Mouse (Mus musculus): ENCODE data around the gene 1700034J05Rik. TPM values are rescaled to one million over a fixed set of nuclear protein-coding genes. Genes with fewer than 3 reads are reported as not detected.

Gene 1700034J05Rik
- polyA plus RNA-seq, 1 experiment from 2014 or later = 0.21 TPM

- WGBS = 88% methylated on average over 1 of the region's 1 CpGs
- no peak overlapping the region for H3K27ac ChIP-seq (ENCODE audit: low read length)
- no peak for ATAC-seq (ENCODE audit: insufficient read depth, low FRiP score)
- H3K36me3 ChIP-seq (ENCODE audit: control insufficient read depth, insufficient read depth, low read length) = no peaks in the 10 kb centered on the region
- no peak overlapping the region for H3K4me3 ChIP-seq (replicated peaks; ENCODE audit: low read length)
- no peaks in the 10 kb centered on the region for H3K27me3 ChIP-seq (ENCODE audit: control insufficient read depth, insufficient read depth, low read length)
- H3K9me3 ChIP-seq (replicated peaks; ENCODE audit: control insufficient read depth, low read length) = no peaks in the 10 kb centered on the region
- H3K9ac ChIP-seq (ENCODE audit: low read length) = no peak overlapping the region
- no peak overlapping the region for H3K4me2 ChIP-seq (ENCODE audit: low read depth, low read length)
- H3K4me1 ChIP-seq (ENCODE audit: control insufficient read depth, insufficient read depth, low read length) = peaks cover 20% of the 10 kb centered on the region
These were observed 46.4 kb downstream of the 1700034J05Rik start for GRCm38 (mm10) chr6:146907795-146908190.

- 60% methylated on average over 5 of the region's 5 CpGs for whole genome bisulfite sequencing
- Histone ChIP-seq H3K4me2 (ENCODE audit: low read depth, low read length) (no peak overlapping the region), H3K4me3 (replicated peaks; ENCODE audit: low read length) (no peak overlapping the region), H3K27ac (ENCODE audit: low read length) (no peak overlapping the region), H3K9me3 (replicated peaks; ENCODE audit: control insufficient read depth, low read length) (no peaks in the 10 kb centered on the region), H3K36me3 (ENCODE audit: control insufficient read depth, insufficient read depth, low read length) (no peaks in the 10 kb centered on the region), H3K9ac (ENCODE audit: low read length) (no peak overlapping the region), H3K4me1 (ENCODE audit: control insufficient read depth, insufficient read depth, low read length) (peaks cover 16% of the 10 kb centered on the region), H3K27me3 (ENCODE audit: control insufficient read depth, insufficient read depth, low read length) (no peaks in the 10 kb centered on the region)
- ATAC-seq (ENCODE audit: insufficient read depth, low FRiP score) = no peak
These were observed 47.0 kb downstream of the 1700034J05Rik start for GRCm38 (mm10) chr6:146907061-146907794.

- no peak for ATAC-seq (ENCODE audit: insufficient read depth, low FRiP score)
- no peak overlapping the region for H3K27ac ChIP-seq (ENCODE audit: low read length)
These were observed 48.0 kb downstream of the 1700034J05Rik start for GRCm38 (mm10) chr6:146906000-146906786.

GRCm38 (mm10) chr6:146904707-146905106 is 49.5 kb downstream of the 1700034J05Rik start:
- Histone ChIP-seq H3K4me1 (ENCODE audit: control insufficient read depth, insufficient read depth, low read length) (peaks cover 13% of the 10 kb centered on the region), H3K4me2 (ENCODE audit: low read depth, low read length) (no peak overlapping the region), H3K4me3 (replicated peaks; ENCODE audit: low read length) (no peak overlapping the region), H3K9ac (ENCODE audit: low read length) (no peak overlapping the region), H3K36me3 (ENCODE audit: control insufficient read depth, insufficient read depth, low read length) (no peaks in the 10 kb centered on the region), H3K27ac (ENCODE audit: low read length) (no peak overlapping the region), H3K9me3 (replicated peaks; ENCODE audit: control insufficient read depth, low read length) (no peaks in the 10 kb centered on the region), H3K27me3 (ENCODE audit: control insufficient read depth, insufficient read depth, low read length) (no peaks in the 10 kb centered on the region)
- WGBS = 76% methylated on average over 3 of the region's 3 CpGs
- ATAC-seq (ENCODE audit: insufficient read depth, low FRiP score) = no peak

More at GRCm38 (mm10) chr6:146906000-146906786, 48.0 kb downstream of the 1700034J05Rik start:
- Histone ChIP-seq H3K4me3 (replicated peaks; ENCODE audit: low read length) (no peak overlapping the region), H3K27me3 (ENCODE audit: control insufficient read depth, insufficient read depth, low read length) (no peaks in the 10 kb centered on the region), H3K9ac (ENCODE audit: low read length) (no peak overlapping the region), H3K4me1 (ENCODE audit: control insufficient read depth, insufficient read depth, low read length) (peaks cover 13% of the 10 kb centered on the region), H3K4me2 (ENCODE audit: low read depth, low read length) (no peak overlapping the region), H3K9me3 (replicated peaks; ENCODE audit: control insufficient read depth, low read length) (no peaks in the 10 kb centered on the region), H3K36me3 (ENCODE audit: control insufficient read depth, insufficient read depth, low read length) (no peaks in the 10 kb centered on the region)
- 71% methylated on average over 3 of the region's 3 CpGs for WGBS

GRCm38 (mm10) chr6:146903632-146904031 is 50.6 kb downstream of the 1700034J05Rik start:
- Histone ChIP-seq H3K4me1 (ENCODE audit: control insufficient read depth, insufficient read depth, low read length) (peaks cover 12% of the 10 kb centered on the region), H3K4me3 (replicated peaks; ENCODE audit: low read length) (no peak overlapping the region), H3K27ac (ENCODE audit: low read length) (no peak overlapping the region), H3K4me2 (ENCODE audit: low read depth, low read length) (no peak overlapping the region), H3K36me3 (ENCODE audit: control insufficient read depth, insufficient read depth, low read length) (no peaks in the 10 kb centered on the region), H3K9ac (ENCODE audit: low read length) (no peak overlapping the region), H3K27me3 (ENCODE audit: control insufficient read depth, insufficient read depth, low read length) (no peaks in the 10 kb centered on the region), H3K9me3 (replicated peaks; ENCODE audit: control insufficient read depth, low read length) (no peaks in the 10 kb centered on the region)
- no peak for ATAC-seq (ENCODE audit: insufficient read depth, low FRiP score)
- WGBS = 69% methylated on average over 2 of the region's 2 CpGs

GRCm38 (mm10) chr6:146901929-146902328 is 52.3 kb downstream of the 1700034J05Rik start:
- WGBS = 79% methylated on average over 4 of the region's 4 CpGs
- Histone ChIP-seq H3K27ac (ENCODE audit: low read length) (no peak overlapping the region), H3K4me3 (replicated peaks; ENCODE audit: low read length) (no peak overlapping the region), H3K4me2 (ENCODE audit: low read depth, low read length) (no peak overlapping the region), H3K4me1 (ENCODE audit: control insufficient read depth, insufficient read depth, low read length) (peaks cover 8% of the 10 kb centered on the region; the same call in 1 of the 2 replicates), H3K9me3 (replicated peaks; ENCODE audit: control insufficient read depth, low read length) (no peaks in the 10 kb centered on the region), H3K27me3 (ENCODE audit: control insufficient read depth, insufficient read depth, low read length) (no peaks in the 10 kb centered on the region), H3K36me3 (ENCODE audit: control insufficient read depth, insufficient read depth, low read length) (no peaks in the 10 kb centered on the region), H3K9ac (ENCODE audit: low read length) (no peak overlapping the region)
- ATAC-seq (ENCODE audit: insufficient read depth, low FRiP score) = no peak

Other genes with a start within 250 kb of the 1700034J05Rik start
- 23.4 and 26.3 TPM in 2 replicates for gene Stk38l, start 229.4 kb downstream of the 1700034J05Rik start, polyA plus RNA-seq (2015; fragmentation: Nextera tagmentation; extraction: Ambion mirVana)
- gene Arntl2, start 158.4 kb downstream of the 1700034J05Rik start, polyA plus RNA-seq (2015; fragmentation: Nextera tagmentation; extraction: Ambion mirVana) = 7.5 and 9.1 TPM in 2 replicates
- gene Smco2, start 104.3 kb downstream of the 1700034J05Rik start, polyA plus RNA-seq (2015; fragmentation: Nextera tagmentation; extraction: Ambion mirVana) = not detected in 2 replicates
- 51.4 and 53.4 TPM in 2 replicates for gene Ppfibp1, start 65.9 kb downstream of the 1700034J05Rik start, polyA plus RNA-seq (2015; fragmentation: Nextera tagmentation; extraction: Ambion mirVana)
- gene Rep15, start 78.2 kb upstream of the 1700034J05Rik start, polyA plus RNA-seq (2015; fragmentation: Nextera tagmentation; extraction: Ambion mirVana) = 3.6 and 5.6 TPM in 2 replicates
- 106 and 121 TPM in 2 replicates for gene Mrps35, start 88.3 kb upstream of the 1700034J05Rik start, polyA plus RNA-seq (2015; fragmentation: Nextera tagmentation; extraction: Ambion mirVana)
- gene Mansc4, start 132.6 kb upstream of the 1700034J05Rik start, polyA plus RNA-seq (2015; fragmentation: Nextera tagmentation; extraction: Ambion mirVana) = 2.6 and 4.1 TPM in 2 replicates
- 7.1 and 7.9 TPM in 2 replicates for gene Klhl42, start 137.0 kb upstream of the 1700034J05Rik start, polyA plus RNA-seq (2015; fragmentation: Nextera tagmentation; extraction: Ambion mirVana)